Mouse (Mus musculus): Measurements from ENCODE around the gene AL731706.1.

GRCm38 (mm10) chr2:136896131-136896530, 4.9 kb upstream of the AL731706.1 start:
- TF ChIP-seq CTCF (IDR thresholded peaks at IDR 0.05; ENCODE audit: low read depth) (no peak), EP300 (optimal IDR thresholded peaks at IDR 0.05) (no peak)
